Mouse (Mus musculus): ENCODE measurements around the gene Psmg3.

The Psmg3 gene

GRCm38 (mm10) chr5:139826357-139827055, at the start of gene Psmg3, which contains the start of gene Gm26938:
TSS of gene Psmg3 (minus strand) at chr5:139826885.
TSS of gene Gm26938 (minus strand) at chr5:139826407.
- DNase-seq (ENCODE audit: extremely low read depth, low read depth, low spot score) = no peak

GRCm38 (mm10) chr5:139871526-139871925, 44.8 kb upstream of the Psmg3 start:
- DNase-seq (ENCODE audit: extremely low read depth, low read depth, low spot score) = no peak

GRCm38 (mm10) chr5:139870886-139871285, 44.2 kb upstream of the Psmg3 start:
- no peak for DNase-seq (ENCODE audit: extremely low read depth, low read depth, low spot score)

- DNase-seq (ENCODE audit: extremely low read depth, low read depth, low spot score) = no peak
Measured at GRCm38 (mm10) chr5:139862759-139863158, 36.1 kb upstream of the Psmg3 start.

GRCm38 (mm10) chr5:139860328-139861104, 33.8 kb upstream of the Psmg3 start:
- no peak for DNase-seq (ENCODE audit: extremely low read depth, low read depth, low spot score)

- DNase-seq (ENCODE audit: extremely low read depth, low read depth, low spot score) = no peak
Measured at GRCm38 (mm10) chr5:139849626-139850320, 23.1 kb upstream of the Psmg3 start.

GRCm38 (mm10) chr5:139839142-139839541, 12.5 kb upstream of the Psmg3 start:
- no peak for DNase-seq (ENCODE audit: extremely low read depth, low read depth, low spot score)

- no peak for DNase-seq (ENCODE audit: extremely low read depth, low read depth, low spot score)
Measured at GRCm38 (mm10) chr5:139838476-139838892, 11.8 kb upstream of the Psmg3 start.

GRCm38 (mm10) chr5:139835706-139836105, 9.0 kb upstream of the Psmg3 start:
- no peak for DNase-seq (ENCODE audit: extremely low read depth, low read depth, low spot score)

GRCm38 (mm10) chr5:139832125-139832524, 5.4 kb upstream of the Psmg3 start:
- no peak for DNase-seq (ENCODE audit: extremely low read depth, low read depth, low spot score)

- DNase-seq (ENCODE audit: extremely low read depth, low read depth, low spot score) = no peak
Measured at GRCm38 (mm10) chr5:139830734-139831133, 4.0 kb upstream of the Psmg3 start.

- DNase-seq (ENCODE audit: extremely low read depth, low read depth, low spot score) = no peak
Measured at GRCm38 (mm10) chr5:139829384-139829783, 2.7 kb upstream of the Psmg3 start.

GRCm38 (mm10) chr5:139827593-139827992, 908 bp upstream of the Psmg3 start:
- no peak for DNase-seq (ENCODE audit: extremely low read depth, low read depth, low spot score)

GRCm38 (mm10) chr5:139825947-139826346, 738 bp downstream of the Psmg3 start:
- DNase-seq (ENCODE audit: extremely low read depth, low read depth, low spot score) = no peak

- no peak for DNase-seq (ENCODE audit: extremely low read depth, low read depth, low spot score)
Measured at GRCm38 (mm10) chr5:139824531-139824930, 2.2 kb downstream of the Psmg3 start.

GRCm38 (mm10) chr5:139821466-139822459, 4.9 kb downstream of the Psmg3 start:
- no peak for DNase-seq (ENCODE audit: extremely low read depth, low read depth, low spot score)

- no peak for DNase-seq (ENCODE audit: extremely low read depth, low read depth, low spot score)
Measured at GRCm38 (mm10) chr5:139819538-139820181, 7.0 kb downstream of the Psmg3 start, which contains the start of gene Tmem184a. TSS of gene Tmem184a (minus strand) at chr5:139819917.

GRCm38 (mm10) chr5:139818801-139819200, 7.9 kb downstream of the Psmg3 start:
- DNase-seq (ENCODE audit: extremely low read depth, low read depth, low spot score) = no peak

GRCm38 (mm10) chr5:139818056-139818455, 8.6 kb downstream of the Psmg3 start:
- no peak for DNase-seq (ENCODE audit: extremely low read depth, low read depth, low spot score)

GRCm38 (mm10) chr5:139817292-139817691, 9.4 kb downstream of the Psmg3 start:
- no peak for DNase-seq (ENCODE audit: extremely low read depth, low read depth, low spot score)
